Mouse (Mus musculus) MEL (cell line): ENCODE measurements around the gene Ahcyl1. TPM values are rescaled to one million over a fixed set of nuclear protein-coding genes. Genes with fewer than 3 reads are reported as not detected.
A peak's percentile ranks its signal among the peaks of the same experiment; 100 is the strongest.

Experiments used
- DNase-seq: peaks from one replicate; pipeline ENCODE4 v3.0.0; 2011; ENCODE audit warnings: low read depth, low spot score
- H3K27ac ChIP-seq: 2 replicates; pipeline ENCODE4 v1.5.1; 2012; ENCODE audit warnings: low read depth, mild to moderate bottlenecking, control low read depth, low read length, moderate library complexity; ENCODE audit not compliant: control insufficient read depth
- H3K27me3 ChIP-seq, 2 experiments: fragments of 150-350 bp in 1 of 2; sonication (generic) in 1 of 2; 2 replicates each; pipeline ENCODE4 v1.6.1; 2012; ENCODE audit warnings: low read length in 2 of 2, mild to moderate bottlenecking in 2 of 2, improper control_type of control experiment in 1 of 2, moderate library complexity in 1 of 2; ENCODE audit not compliant: insufficient read depth in 2 of 2, control insufficient read depth in 1 of 2
- H3K36me3 ChIP-seq, 2 experiments: 2 replicates each; pipeline ENCODE4 v1.6.1; 2012 to 2014; ENCODE audit warnings: low read length in 2 of 2, improper control_type of control experiment in 1 of 2, inconsistent platforms in 1 of 2, mild to moderate bottlenecking in 1 of 2; ENCODE audit not compliant: insufficient read depth in 2 of 2, control insufficient read depth in 1 of 2
- H3K4me1 ChIP-seq, 2 experiments: fragments of 150-350 bp in 1 of 2; sonication (generic) in 1 of 2; 2 replicates each; pipeline ENCODE4 v1.6.1; 2012; ENCODE audit warnings: low read length in 2 of 2, improper control_type of control experiment in 1 of 2, mild to moderate bottlenecking in 1 of 2; ENCODE audit not compliant: insufficient read depth in 2 of 2, control insufficient read depth in 1 of 2
- H3K4me3 ChIP-seq, 2 experiments: fragments of 150-350 bp in 1 of 2; sonication (generic) in 1 of 2; 2 replicates each; pipeline ENCODE4 v1.5.1; 2012; ENCODE audit warnings: low read depth in 2 of 2, low read length in 2 of 2, mild to moderate bottlenecking in 2 of 2, moderate library complexity in 2 of 2, control low read depth in 1 of 2, improper control_type of control experiment in 1 of 2; ENCODE audit not compliant: control insufficient read depth in 1 of 2, insufficient read depth in 1 of 2
- H3K79me2 ChIP-seq: 2 replicates; pipeline ENCODE4 v1.6.1; 2012; ENCODE audit warnings: mild to moderate bottlenecking, low read length, moderate library complexity; ENCODE audit not compliant: control insufficient read depth, poor library complexity, insufficient read depth
- H3K9ac ChIP-seq: 2 replicates; pipeline ENCODE4 v1.6.1; 2012; ENCODE audit warnings: low read depth, mild to moderate bottlenecking, control low read depth, low read length, moderate library complexity; ENCODE audit not compliant: control insufficient read depth, poor library complexity, severe bottlenecking
- H3K9me3 ChIP-seq: fragments of 150-350 bp; sonication (generic); replicated peaks from 2 replicates; pipeline ENCODE4 v1.6.1; 2012; ENCODE audit warnings: mild to moderate bottlenecking, low read length, improper control_type of control experiment, moderate library complexity; ENCODE audit not compliant: insufficient read depth
- BHLHE40 ChIP-seq: IDR thresholded peaks from 2 replicates; pipeline ENCODE4 v1.6.1; 2012; ENCODE audit warnings: low read depth, mild to moderate bottlenecking, inconsistent platforms, low read length, improper control_type of control experiment, borderline replicate concordance
- CHD1 ChIP-seq: IDR thresholded peaks from 2 replicates; pipeline ENCODE4 v1.6.1; 2012; ENCODE audit warnings: low read depth, mild to moderate bottlenecking, inconsistent platforms, low read length, improper control_type of control experiment
- CHD2 ChIP-seq: IDR thresholded peaks from 2 replicates; pipeline ENCODE4 v1.6.1; 2011; ENCODE audit warnings: low read length, improper control_type of control experiment
- E2F4 ChIP-seq: IDR thresholded peaks from 2 replicates; pipeline ENCODE4 v1.6.1; 2011; ENCODE audit warnings: low read depth, low read length, improper control_type of control experiment, borderline replicate concordance
- ELF1 ChIP-seq: IDR thresholded peaks from 2 replicates; pipeline ENCODE4 v1.6.1; 2014; ENCODE audit warnings: low read depth, mild to moderate bottlenecking, inconsistent platforms, low read length, improper control_type of control experiment, moderate library complexity
- ETS1 ChIP-seq: IDR thresholded peaks from 2 replicates; pipeline ENCODE4 v1.6.1; 2012; ENCODE audit warnings: low read depth, mild to moderate bottlenecking, inconsistent platforms, low read length, improper control_type of control experiment, moderate library complexity
- GABPA ChIP-seq: IDR thresholded peaks from 2 replicates; pipeline ENCODE4 v1.6.1; 2012; ENCODE audit warnings: low read depth, mild to moderate bottlenecking, inconsistent platforms, low read length, improper control_type of control experiment, moderate library complexity
- GATA1 ChIP-seq: IDR thresholded peaks from 2 replicates; pipeline ENCODE4 v1.6.1; 2011; ENCODE audit warnings: low read depth, low read length, improper control_type of control experiment
- JUND ChIP-seq: IDR thresholded peaks from 2 replicates; pipeline ENCODE4 v1.6.1; 2011; ENCODE audit warnings: low read depth, mild to moderate bottlenecking, improper control_type of control experiment, low read length
- KAT2A ChIP-seq: conservative IDR thresholded peaks from 2 replicates; pipeline ENCODE4 v1.6.1; 2012; ENCODE audit warnings: low read depth, low read length, improper control_type of control experiment, inconsistent platforms
- MAFK ChIP-seq: IDR thresholded peaks from 2 replicates; pipeline ENCODE4 v1.6.1; 2011; ENCODE audit warnings: low read depth, mild to moderate bottlenecking, low read length, improper control_type of control experiment, borderline replicate concordance
- MAX ChIP-seq: IDR thresholded peaks from 2 replicates; pipeline ENCODE4 v1.6.1; 2011; ENCODE audit warnings: low read length, improper control_type of control experiment
- MAZ ChIP-seq: IDR thresholded peaks from 2 replicates; pipeline ENCODE4 v1.6.1; 2012; ENCODE audit warnings: low read depth, mild to moderate bottlenecking, inconsistent platforms, low read length, improper control_type of control experiment
- MEF2A ChIP-seq: IDR thresholded peaks from 2 replicates; pipeline ENCODE4 v1.6.1; 2014; ENCODE audit warnings: low read depth, mild to moderate bottlenecking, inconsistent platforms, low read length, improper control_type of control experiment; ENCODE audit not compliant: poor library complexity, insufficient replicate concordance, severe bottlenecking; ENCODE audit errors: extremely low read depth
- MXI1 ChIP-seq: IDR thresholded peaks from 2 replicates; pipeline ENCODE4 v1.6.1; 2011; ENCODE audit warnings: mild to moderate bottlenecking, low read depth, low read length, improper control_type of control experiment
- MYB ChIP-seq: IDR thresholded peaks from 2 replicates; pipeline ENCODE4 v1.6.1; 2011; ENCODE audit warnings: mild to moderate bottlenecking, low read depth, low read length, improper control_type of control experiment
- MYC ChIP-seq: IDR thresholded peaks from 2 replicates; pipeline ENCODE4 v1.6.1; 2011; ENCODE audit warnings: low read depth, mild to moderate bottlenecking, low read length, improper control_type of control experiment, moderate library complexity
- NELFE ChIP-seq: IDR thresholded peaks from 2 replicates; pipeline ENCODE4 v1.6.1; 2011; ENCODE audit warnings: low read depth, low read length, improper control_type of control experiment
- NRF1 ChIP-seq: IDR thresholded peaks from 2 replicates; pipeline ENCODE4 v1.6.1; 2014; ENCODE audit warnings: low read depth, mild to moderate bottlenecking, inconsistent platforms, low read length, improper control_type of control experiment, moderate library complexity; ENCODE audit not compliant: poor library complexity, insufficient read depth, severe bottlenecking
- POLR2A ChIP-seq, 2 experiments: IDR thresholded peaks; 2 replicates each; pipeline ENCODE4 v1.6.1; 2011 to 2012; ENCODE audit warnings: low read length in 2 of 2, mild to moderate bottlenecking in 2 of 2, control low read depth in 1 of 2, improper control_type of control experiment in 1 of 2, low read depth in 1 of 2, moderate library complexity in 1 of 2; ENCODE audit not compliant: control insufficient read depth in 1 of 2, insufficient read depth in 1 of 2, poor library complexity in 1 of 2
- POLR2AphosphoS2 ChIP-seq: IDR thresholded peaks from 2 replicates; pipeline ENCODE4 v1.6.1; 2011; ENCODE audit warnings: low read length, improper control_type of control experiment
- POLR2AphosphoS5 ChIP-seq: IDR thresholded peaks from 2 replicates; pipeline ENCODE4 v1.6.1; 2012; ENCODE audit warnings: low read depth, borderline replicate concordance, mild to moderate bottlenecking, inconsistent platforms, low read length, moderate library complexity, mixed read lengths
- RAD21 ChIP-seq: IDR thresholded peaks from 2 replicates; pipeline ENCODE4 v1.6.1; 2011; ENCODE audit warnings: mild to moderate bottlenecking, low read depth, low read length, improper control_type of control experiment
- RCOR1 ChIP-seq: IDR thresholded peaks from 2 replicates; pipeline ENCODE4 v1.6.1; 2012; ENCODE audit warnings: low read depth, mild to moderate bottlenecking, inconsistent platforms, low read length, improper control_type of control experiment
- SIN3A ChIP-seq: IDR thresholded peaks from 2 replicates; pipeline ENCODE4 v1.6.1; 2012; ENCODE audit warnings: low read length, improper control_type of control experiment, inconsistent platforms
- SMC3 ChIP-seq: IDR thresholded peaks from 2 replicates; pipeline ENCODE4 v1.6.1; 2011; ENCODE audit warnings: low read depth, low read length, improper control_type of control experiment
- TAL1 ChIP-seq: IDR thresholded peaks from 2 replicates; pipeline ENCODE4 v1.6.1; 2012; ENCODE audit warnings: mild to moderate bottlenecking, inconsistent platforms, low read length, moderate library complexity, mixed read lengths
- TCF12 ChIP-seq: IDR thresholded peaks from 2 replicates; pipeline ENCODE4 v1.6.1; 2014; ENCODE audit warnings: low read depth, mild to moderate bottlenecking, inconsistent platforms, low read length, improper control_type of control experiment, moderate library complexity
- USF1 ChIP-seq: IDR thresholded peaks from 2 replicates; pipeline ENCODE4 v1.6.1; 2014; ENCODE audit warnings: low read depth, mild to moderate bottlenecking, inconsistent platforms, low read length, improper control_type of control experiment, moderate library complexity
- USF2 ChIP-seq, 2 experiments: IDR thresholded peaks; 2 replicates each; pipeline ENCODE4 v1.6.1; 2011 to 2012; ENCODE audit warnings: improper control_type of control experiment in 2 of 2, low read length in 2 of 2, borderline replicate concordance in 1 of 2, inconsistent platforms in 1 of 2, low read depth in 1 of 2, mild to moderate bottlenecking in 1 of 2; ENCODE audit not compliant: insufficient read depth in 1 of 2
- ZC3H11A ChIP-seq: IDR thresholded peaks from 2 replicates; pipeline ENCODE4 v1.6.1; 2012; ENCODE audit warnings: low read depth, mild to moderate bottlenecking, inconsistent platforms, low read length, improper control_type of control experiment
- ZKSCAN1 ChIP-seq: IDR thresholded peaks from 2 replicates; pipeline ENCODE4 v1.6.1; 2012; ENCODE audit warnings: low read depth, mild to moderate bottlenecking, inconsistent platforms, low read length, improper control_type of control experiment, moderate library complexity
- ZMIZ1 ChIP-seq: IDR thresholded peaks from 2 replicates; pipeline ENCODE4 v1.6.1; 2012; ENCODE audit warnings: low read depth, mild to moderate bottlenecking, inconsistent platforms, low read length, improper control_type of control experiment, moderate library complexity
- polyA plus RNA-seq, 2 experiments: library from polyadenylated mRNA; stranded (reverse) in 1 of 2; unstranded in 1 of 2; fragments of >175 nt in 1 of 2; fragments of >200 nt in 1 of 2; gene quantifications; 2 replicates each; pipeline versions ENCODE4 v1.2.1 to v1.2.4; 2012; ENCODE audit warnings: low replicate concordance in 2 of 2, low read depth in 1 of 2; ENCODE audit not compliant: insufficient read length in 2 of 2, insufficient read depth in 1 of 2, missing spikeins in 1 of 2
- total RNA-seq: library from RNA; depleted of rRNA; stranded (reverse); fragments of 300-350 nt; gene quantifications from 2 replicates; pipeline ENCODE4 v1.2.3, GENCODE M21; 2012; rRNA removed

The Ahcyl1 gene
- 28.0 and 32.4 TPM in 2 replicates for total RNA-seq
- 100 to 1,000 TPM; 104 to 105 TPM for polyA plus RNA-seq

DNA sequence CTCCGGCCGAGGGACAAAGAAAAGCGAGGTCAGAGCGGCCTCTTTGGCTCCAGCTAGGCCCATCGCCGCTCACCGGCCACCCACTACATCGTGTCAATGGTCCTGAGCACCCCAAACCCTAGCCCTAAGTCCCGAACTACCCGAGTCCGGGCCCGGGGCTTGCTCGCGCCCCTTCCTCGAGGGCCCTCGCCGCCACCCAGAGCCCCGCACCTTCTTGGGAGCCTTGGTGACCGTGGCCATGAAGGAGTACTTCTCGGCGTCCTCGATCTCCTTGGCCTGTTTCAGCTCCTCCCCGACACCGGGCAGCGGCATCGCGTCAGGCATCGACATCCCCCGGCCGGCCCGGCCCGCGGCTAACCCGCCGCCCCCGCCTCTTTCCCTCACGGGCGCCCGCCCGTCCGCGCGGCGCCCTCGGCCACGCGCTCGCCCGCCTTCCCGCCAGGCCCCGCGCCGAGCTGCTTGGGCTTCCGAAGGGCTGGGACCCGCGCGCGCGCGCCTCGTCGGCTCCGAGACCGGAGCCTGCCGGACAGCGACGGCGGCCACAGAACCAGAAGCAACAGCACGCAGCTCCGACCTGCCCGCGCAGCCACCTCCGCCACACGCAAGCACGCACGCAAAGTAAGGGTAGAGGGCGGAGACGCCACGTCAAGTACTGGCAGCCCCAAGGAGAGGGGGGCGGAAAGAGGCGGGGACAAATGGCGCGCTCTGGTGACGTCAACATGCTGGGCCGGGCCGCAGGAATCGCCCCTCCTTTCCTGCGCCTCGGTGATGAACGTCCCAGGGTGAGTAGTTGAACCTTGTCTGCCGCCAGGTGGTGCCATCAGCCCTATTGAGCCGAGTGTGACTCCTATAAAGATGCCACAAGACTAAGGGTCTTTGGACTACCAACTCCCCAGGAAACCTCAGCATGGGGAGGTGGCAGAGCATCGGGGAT, at the start of gene Ahcyl1:
TSS of gene Ahcyl1 (minus strand) at position 613 of the 934 bp plus-strand sequence.
- Histone ChIP-seq H3K79me2 (peaks cover 32% of the 10 kb centered on the region), H3K4me3 (peak within 1 kb of the TSS; percentile 71 to 100), H3K27ac (peak within 1 kb of the TSS; percentile 44; the same call in 1 of the 2 replicates), H3K27me3 (peaks cover 0 to 2% of the 10 kb centered on the region in 2 experiments; a peak in 3 of 4 replicates), H3K4me1 (peaks cover 10 to 11% of the 10 kb centered on the region in 2 experiments; a peak in 3 of 4 replicates), H3K9ac (peak within 1 kb of the TSS; percentile 88), H3K36me3 (peaks cover 8 to 30% of the 10 kb centered on the region in 2 experiments), H3K9me3 (no peaks in the 10 kb centered on the region)
- DNase-seq, result peak; percentile 97
- TF ChIP-seq MXI1 (peak; percentile 77), MYB (no peak), SMC3 (peak; percentile 99), MAFK (no peak), JUND (no peak), NELFE (peak; percentile 87), USF1 (peak; percentile 31; the same call in 1 of the 2 replicates), NRF1 (peak; percentile 78), SIN3A (peak; percentile 92), MAZ (peak; percentile 98), CHD2 (no peak), ZMIZ1 (peak; percentile 60; the same call in 1 of the 2 replicates), RAD21 (peak; percentile 94), POLR2A (IDR thresholded peaks at IDR 0.05; ENCODE audit: control insufficient read depth in 1 of 2, insufficient read depth in 1 of 2, low read depth in 1 of 2, low read length in 2 of 2, poor library complexity in 1 of 2) (peak; percentile 78 to 87), ETS1 (0 out of 2 replicates have a peak, but pooled peaks have one; percentile 46), KAT2A (peak; percentile 82), E2F4 (peak; percentile 75; the same call in 1 of the 2 replicates), POLR2AphosphoS2 (peak; percentile 44; the same call in 1 of the 2 replicates), GATA1 (no peak), TAL1 (no peak), BHLHE40 (no peak), MAX (no peak; the same call in 1 of the 2 replicates), ELF1 (peak; percentile 86), RCOR1 (peak; percentile 11; the same call in 1 of the 2 replicates), POLR2AphosphoS5 (no peak), CHD1 (no peak), TCF12 (peak; percentile 64), GABPA (0 out of 2 replicates have a peak, but pooled peaks have one; percentile 21), ZC3H11A (peak; percentile 89), USF2 (IDR thresholded peaks at IDR 0.05; ENCODE audit: borderline replicate concordance in 1 of 2, insufficient read depth in 1 of 2, low read depth in 1 of 2, low read length in 2 of 2) (no peak), MEF2A (0 out of 2 replicates have a peak, but pooled peaks have one; percentile 29), ZKSCAN1 (no peak), MYC (no peak; the same call in 1 of the 2 replicates)
